Mouse (Mus musculus): Measurements from ENCODE around the gene Ralgapa2.

DNA sequence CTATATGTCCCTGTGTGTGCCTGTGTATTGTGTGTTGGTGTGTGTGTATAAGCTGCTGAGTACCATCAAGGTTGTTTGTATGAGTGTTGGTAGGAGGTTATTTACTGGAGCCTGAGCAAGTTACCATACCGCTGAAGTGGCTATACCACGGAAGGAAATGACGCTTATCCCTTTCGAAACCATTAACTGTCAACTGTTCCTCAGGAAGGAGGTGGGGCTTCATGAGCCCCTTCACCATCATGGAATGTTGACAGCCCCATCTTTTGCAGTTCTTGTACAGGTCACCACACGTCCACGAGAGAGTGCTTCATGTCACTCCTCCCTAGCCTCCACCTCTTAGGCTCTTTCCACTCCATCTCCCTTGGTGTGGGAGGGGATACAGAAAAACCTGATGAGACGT lies 314.2 kb downstream of the Ralgapa2 start:
- no peak for TF ChIP-seq CTCF (IDR thresholded peaks at IDR 0.05; ENCODE audit: borderline replicate concordance, extremely low read depth, insufficient read depth, insufficient read length)
- no peak for TF ChIP-seq POLR2A (IDR thresholded peaks at IDR 0.05; ENCODE audit: borderline replicate concordance, extremely low read depth, insufficient read depth, insufficient read length, poor library complexity, severe bottlenecking)
